Mouse (Mus musculus): ENCODE measurements around the gene Ncln.

Ncln gene

DNA sequence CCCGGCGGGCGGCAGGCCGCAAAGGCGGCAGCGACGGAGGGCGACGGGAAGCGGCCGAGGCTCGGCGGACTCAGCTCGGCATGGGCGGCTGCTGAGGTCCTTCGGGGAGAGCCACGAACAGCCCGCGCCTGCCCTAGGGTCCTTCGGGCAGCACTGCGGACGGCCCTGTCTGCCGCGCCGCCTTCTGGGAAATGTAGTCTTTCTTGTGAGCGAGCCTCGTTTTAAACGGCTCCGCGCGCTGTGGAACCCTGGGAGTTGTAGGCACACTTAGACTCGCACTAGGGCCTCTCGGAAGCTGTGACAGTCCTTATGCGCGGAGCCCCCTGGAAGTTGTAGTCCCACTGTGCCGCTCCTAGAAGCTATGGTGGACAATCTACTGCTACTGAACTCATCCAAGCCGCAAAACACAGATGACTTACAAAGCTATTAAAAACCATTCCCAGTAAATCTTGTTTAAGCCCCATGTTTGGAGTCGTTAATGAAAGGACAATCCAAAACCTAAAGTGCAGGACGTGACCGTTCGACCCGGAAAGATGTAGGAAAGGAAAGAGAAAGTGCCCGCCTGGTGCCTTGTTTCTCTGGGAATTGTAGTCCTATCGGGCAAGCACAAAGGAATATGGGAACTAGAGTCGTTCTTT is at the start of gene Ncln:
TSS of gene Ncln (minus strand) at position 129 of the 638 bp plus-strand sequence.
- DNase-seq, result peak; percentile 96

DNA sequence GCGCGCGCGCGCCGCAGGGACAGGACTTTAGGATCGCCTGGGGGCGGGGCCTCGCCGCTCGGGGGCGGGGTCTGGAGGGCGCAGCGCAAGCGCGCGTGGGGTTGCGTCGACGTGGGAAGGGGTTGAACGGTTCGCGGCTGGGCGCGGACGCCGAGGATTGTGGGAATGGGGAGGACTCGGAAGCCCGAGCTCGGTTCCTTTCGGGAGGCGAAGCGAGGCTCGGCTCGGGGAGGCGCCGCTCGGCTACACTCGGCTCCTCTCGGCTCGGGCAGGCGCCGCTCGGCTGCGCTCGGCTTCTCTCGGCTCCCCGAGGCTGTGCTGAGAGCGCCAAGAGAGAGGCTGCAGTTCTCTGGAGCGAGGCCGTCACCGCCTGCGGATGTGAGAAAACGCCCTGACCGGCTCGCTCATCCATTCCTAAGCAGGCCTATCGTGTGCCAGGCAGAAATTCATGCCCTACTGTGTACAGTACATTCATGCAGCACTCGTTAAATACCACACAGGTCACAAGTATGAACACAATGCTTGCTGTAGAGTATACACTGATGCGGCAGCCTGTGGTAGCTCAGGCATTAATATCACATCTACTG is 49.1 kb upstream of the Ncln start, which contains the start of gene Gna11:
TSS of gene Gna11 (minus strand) at position 30 of the 587 bp plus-strand sequence.
- peak; percentile 100 for DNase-seq

DNA sequence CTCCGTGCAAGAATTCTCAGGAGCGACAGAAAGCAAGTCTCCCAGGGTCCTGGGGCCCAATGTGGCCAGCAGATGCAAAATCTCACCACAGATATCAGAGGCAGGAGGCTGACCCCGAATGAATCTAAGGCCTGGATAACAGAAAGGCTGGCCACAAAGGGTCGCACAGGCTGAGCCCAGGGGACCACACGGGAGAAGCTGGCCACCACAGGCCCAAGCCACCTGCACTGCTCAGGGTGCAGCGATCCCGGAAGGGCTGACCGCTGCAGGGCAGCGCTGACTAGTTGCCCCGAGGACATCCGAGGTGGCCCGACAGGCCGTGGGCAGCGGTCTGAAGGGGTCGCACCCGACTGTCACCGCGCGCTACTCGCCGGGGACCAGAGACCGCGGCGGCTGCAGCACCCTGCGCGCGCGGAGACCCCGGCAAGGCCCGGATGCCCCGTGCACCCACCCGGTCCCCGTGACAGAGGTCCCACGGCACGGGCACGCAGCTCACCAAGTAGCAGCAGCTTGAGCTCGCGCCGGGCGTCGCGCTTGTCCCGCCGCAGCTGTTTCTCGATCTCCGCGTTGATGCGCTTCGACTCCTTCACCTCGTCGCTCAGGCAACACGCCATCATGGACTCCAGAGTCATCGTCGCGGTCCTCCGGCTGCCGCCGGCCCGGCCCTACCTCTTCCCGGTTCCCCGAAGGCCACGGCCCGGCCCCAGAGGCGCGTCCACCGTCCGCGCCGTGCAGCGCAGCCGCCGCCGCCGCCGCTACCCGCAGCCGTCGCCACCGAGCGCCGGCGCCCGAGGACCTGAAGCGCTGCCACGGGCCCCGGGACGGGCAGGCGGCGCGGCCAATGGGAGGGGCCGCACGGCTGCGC is 48.3 kb upstream of the Ncln start:
- DNase-seq, result no peak

DNA sequence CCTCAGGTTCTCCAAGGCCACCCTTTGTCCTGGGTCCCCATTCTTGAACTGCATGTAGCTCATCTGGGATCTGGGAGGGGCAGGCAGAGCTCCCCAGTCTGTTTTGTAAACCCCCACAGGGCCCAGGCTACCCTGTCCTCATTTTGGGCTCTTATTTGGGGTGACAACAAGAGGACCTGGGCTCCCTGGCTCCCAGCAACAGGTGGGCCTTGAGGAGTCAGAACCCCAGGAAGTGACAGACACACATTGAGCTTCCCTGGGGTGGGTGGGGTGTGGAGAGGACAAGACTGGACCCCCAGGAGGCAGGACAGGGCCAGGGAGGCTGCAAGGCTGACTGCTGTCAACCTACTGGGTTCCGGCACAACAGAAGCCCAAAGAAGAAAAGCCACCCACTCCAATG is 47.4 kb upstream of the Ncln start:
- no peak for DNase-seq

DNA sequence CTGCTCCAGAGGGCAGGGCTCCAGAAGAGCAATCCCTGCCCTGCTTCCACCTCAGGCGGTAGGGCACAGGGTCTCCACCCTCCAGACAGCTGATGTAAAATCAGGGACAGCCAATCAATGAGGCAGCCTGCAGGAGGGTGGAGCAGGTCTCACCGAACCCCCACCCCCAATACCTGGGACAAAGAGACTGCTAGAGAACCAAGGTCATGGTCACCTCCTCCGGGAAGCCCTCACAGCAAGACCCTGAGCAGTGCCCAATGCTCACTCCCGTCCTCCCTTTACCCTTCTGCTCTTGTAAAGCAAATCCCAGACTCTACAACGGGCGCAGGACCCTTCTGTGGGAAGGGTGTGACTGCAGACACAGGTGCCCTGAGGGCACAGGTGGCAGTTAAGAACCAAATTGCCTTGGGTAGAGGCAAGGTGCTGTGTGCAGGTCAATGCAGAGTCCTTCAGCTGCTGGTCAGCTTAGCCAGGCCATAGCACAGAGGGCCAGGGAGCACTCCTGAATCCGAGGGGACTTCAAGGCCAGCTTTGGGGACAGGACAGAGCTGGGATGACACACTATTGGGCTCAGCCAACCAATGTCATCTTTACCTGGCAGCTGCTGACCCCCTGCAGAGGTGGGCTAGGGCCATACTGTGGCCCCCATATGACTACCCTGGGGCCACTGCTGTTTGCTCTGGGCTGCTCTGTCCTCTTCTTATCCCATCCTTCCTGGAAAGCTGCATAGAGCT is 46.7 kb upstream of the Ncln start:
- DNase-seq, result no peak

DNA sequence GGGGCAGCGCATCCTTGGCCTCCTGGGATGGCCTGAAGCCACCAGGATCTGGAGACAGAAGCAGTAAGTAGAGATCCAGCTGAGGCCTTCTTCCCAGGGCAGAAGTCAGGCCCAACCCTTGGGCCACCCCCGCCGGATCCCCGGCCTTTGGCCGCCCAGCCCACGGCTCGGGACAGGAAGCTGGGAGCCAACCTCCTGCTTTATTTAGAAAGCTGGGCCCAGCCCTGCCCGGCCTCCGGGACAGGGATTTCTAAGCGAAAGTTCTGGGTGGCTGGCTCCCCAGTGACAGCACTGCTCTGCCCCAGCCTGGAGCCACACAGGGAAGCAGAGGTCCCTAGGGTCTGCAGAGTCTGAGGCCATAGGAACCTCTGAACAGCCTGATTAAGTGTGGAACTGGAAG is 45.6 kb upstream of the Ncln start:
- no peak for DNase-seq

DNA sequence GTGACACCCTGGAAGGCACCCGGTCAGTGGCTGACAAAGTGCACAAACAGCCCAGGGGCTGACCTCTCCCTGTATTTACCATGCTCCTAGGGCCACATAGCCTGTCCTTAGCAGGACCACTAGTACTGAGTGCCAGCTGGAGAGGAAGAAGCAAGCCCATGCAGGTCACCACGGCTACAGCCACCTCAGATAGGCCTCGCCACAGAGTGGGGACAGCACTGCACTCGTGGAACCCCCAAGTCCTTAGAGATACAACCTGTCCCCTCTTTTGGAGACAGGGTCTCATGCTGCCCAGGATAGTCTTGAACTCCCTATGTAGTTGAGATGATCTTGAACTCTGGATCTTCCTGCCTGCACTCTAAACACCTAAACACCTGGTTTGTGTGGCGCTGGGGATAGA is 45.2 kb upstream of the Ncln start:
- no peak for DNase-seq

DNA sequence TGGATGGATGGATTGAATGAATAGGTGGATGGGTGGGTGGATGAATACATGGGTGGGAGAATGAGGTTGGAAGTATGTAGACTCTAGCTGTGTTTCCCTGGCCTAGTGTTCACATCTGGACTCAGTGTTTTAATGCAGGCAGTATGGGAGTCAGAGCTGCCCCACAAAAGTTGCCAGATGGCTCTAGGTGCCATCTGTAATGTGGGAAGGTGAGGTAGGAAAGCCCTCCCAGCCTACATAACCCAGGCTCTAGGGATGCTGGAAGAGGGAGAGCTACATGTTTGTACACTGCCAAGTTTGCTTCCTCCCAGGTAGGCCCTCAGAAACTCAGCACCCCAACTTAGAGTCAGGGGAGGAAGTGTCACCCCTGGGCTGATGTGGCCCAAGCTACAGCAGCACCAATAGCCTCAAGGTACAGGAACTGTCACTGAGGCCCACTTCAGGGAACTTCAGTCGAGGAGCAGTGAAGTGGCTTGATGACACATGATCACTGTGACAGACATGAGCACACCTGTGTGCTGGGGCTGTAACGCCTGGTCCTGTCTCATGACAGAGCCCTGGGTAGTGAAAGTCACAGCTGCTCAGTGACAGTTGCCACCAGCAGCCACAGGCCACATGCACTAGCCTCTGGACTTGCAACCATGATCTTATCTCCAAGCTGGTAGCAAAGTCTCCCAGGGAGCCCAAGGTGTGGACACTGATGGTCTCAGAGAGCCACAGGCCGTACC is 42.3 kb upstream of the Ncln start:
- no peak for DNase-seq

DNA sequence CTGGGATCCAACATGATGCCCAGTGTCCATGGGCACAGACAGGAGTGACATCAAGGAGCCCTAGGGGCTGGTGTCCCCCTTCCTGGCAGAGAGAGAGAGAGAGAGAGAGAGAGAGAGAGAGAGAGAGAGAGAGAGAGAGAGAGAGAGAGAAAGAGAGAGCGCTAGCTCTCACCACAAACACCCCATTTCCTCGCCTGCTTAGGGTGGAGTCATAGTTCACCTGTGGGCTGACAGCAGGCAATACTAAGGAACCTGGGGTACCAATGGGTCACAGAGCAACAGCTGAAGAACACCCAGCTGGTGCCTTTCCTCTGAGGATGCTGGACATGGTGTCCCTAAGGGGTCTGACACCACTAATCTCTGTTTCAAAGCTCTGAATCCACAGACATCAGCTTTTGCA is 41.2 kb upstream of the Ncln start:
- no peak for DNase-seq

DNA sequence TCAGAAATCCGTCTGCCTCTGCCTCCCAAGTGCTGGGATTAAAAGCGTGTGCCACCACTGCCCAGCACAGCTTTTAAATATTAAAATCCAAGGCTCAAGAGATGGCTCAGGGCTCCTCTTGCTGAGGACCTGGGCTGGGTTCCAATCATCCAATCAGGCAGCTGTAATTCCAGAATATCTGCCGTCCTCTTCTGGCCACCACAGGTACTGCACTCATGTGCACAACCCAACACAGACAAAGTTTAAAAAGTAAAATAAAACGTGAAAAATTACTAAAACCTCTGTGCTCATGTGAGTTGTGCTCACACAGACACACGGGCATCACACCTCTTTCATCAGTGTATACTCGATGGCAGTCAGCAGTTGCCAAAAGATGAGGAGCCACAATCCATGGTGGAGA is 40.5 kb upstream of the Ncln start:
- DNase-seq, result no peak

DNA sequence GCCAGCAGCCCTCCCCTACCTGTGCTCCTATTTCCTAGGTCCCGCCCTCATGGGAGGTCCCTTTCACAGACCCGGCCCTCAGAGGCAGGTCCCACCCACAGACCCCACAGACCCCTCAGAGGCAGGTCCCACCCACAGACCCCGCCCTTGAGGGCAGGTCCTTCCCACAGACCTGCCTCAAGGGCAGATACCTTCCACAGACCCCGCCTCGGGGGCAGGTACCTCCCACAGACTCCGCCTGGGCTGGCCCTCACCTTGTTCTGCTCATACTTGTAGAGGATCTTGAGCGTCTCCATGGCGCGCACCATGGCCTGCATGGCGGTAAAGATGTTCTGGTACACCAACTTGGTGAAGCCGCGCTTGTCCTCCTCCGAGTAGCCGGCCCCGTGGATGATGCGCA is 38.6 kb upstream of the Ncln start:
- no peak for DNase-seq

DNA sequence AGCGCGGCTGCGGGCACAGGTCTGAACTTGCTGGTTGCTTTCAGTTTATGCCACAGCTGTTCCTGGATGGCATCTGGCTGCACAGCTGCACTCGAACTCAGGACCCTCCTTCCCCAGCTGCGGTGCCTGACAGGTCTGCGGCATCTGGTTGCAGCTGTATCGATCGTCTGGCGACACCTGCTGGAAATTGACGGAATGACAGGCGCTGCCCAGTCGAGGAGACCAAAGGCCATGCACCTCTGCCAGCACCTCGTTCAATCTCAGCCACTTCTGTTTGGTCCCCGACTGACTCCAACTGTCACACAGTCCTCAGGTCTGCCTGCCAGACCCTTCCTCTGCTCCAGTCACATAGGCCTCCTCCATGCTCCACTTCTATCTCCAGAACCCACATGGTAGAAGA is 30.6 kb upstream of the Ncln start:
- peak; percentile 72 for DNase-seq

DNA sequence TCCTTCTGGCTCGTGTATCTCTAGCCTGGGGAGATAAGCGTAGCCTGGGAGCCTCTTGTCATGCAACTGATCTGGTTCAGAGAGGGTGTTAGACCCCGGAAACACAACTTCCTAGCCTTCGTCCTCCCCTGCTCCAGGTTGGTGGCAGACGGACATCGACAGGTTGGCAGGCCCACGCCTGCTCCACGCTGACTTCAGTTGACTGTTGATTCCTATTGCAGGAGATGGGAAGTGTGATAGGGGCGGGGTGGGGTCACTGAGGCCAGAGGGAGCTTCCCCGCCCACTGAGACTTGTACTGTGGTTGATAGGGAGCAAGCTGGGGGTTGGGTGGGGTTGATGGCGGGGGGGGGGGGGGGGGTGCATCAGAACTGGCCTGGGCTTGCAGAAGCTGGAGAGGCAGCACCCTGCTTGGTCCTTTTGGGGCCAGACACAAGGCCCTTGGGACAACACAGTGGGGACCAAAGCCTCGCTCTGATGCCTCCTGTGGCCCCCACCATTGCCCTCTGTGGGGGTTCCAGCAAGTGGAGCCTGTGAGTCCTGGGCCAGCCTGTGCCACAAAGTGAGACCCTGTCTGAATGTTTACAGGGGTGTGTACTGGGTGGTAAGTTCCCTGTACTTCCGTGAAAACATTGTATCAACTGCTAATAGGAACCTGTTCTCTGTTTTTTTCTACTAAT is 29.0 kb upstream of the Ncln start:
- no peak for DNase-seq

DNA sequence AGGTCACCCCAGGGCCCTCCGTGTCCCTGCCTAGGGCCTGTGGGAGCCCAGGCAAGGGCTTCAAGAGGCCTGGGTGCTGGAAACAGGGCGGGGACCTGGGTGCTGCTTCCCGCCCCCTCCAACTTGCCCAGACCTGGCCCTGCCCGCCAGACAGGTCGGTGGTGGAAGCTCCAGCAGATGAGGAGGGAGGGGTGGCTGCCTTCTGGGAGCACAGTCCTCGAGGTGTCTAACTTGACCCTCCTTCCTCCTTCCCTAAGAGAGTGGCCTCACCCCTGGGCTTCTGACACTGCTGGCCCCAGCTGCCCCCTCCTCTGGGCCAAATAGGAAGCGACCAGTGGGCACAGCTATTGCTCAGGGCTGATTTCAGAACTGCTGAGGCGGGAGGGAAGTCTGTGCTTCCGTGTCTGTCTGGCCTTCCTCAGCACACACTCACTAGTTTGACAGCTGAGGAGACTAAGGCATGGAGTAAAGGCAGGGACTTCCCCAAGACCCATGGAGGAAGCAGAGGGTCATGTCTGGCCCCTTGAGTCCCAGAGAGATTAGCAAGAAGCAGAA is 27.9 kb upstream of the Ncln start, which contains the start of gene Gna15:
TSS of gene Gna15 (minus strand) at position 175 of the 555 bp plus-strand sequence.
- no peak for DNase-seq

DNA sequence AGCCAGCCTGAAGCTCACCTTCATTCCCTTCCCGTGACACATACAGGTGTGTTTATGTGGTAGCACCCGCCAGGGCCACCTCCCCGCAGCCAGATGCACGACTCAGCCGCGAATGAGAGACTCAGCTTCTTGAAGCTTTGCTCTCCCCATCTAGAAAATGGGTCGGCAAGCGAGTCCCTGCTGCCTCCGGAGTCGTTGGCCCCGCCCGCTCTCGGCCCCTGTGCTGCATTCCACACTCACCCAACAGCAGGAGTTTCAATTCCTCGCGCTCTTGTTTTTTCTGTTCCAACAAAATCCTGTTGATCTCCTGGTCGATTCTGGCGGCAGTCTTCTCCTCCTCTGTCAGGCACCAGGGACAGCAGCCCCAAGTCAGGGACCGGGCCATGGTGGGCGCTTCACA is 27.4 kb upstream of the Ncln start:
- DNase-seq, result no peak

DNA sequence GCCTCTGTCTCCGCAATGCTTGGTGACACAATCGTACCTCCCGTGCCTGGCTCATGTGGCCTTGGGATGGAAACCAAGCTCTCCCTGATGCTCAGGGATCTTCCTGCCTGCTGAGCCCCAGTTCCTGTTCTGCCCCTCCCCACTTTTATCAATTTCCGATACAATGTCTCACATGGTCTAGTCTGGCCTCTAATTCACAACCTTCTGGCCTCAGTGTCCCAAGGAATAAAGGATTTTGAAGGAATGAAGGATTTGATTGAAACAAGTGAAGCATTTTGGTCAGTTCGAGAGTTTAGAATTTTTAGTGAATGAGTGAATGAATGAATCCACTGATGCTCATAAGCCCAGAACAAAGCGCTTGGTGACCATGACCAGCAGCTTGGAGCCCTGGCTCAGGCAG is 26.9 kb upstream of the Ncln start:
- no peak for DNase-seq

DNA sequence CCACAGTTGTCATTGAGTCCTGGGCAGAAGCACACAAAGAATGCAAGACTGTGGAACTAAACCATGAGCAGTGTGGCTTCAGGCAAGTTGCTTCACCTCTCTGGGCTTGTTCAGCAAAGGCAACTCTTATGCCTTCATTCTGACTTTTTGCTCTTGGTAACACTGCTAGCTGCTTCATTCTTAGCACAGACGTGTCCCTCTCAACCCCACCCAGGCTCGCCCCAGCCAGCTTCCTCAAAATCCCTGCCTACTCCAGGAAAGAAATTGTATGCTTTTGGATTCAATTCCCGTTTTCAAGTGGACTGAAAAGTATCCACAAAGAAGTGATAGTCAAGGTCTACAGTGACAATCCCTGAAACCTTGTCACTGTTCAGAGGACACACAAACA is 23.8 kb upstream of the Ncln start:
- DNase-seq, result no peak

DNA sequence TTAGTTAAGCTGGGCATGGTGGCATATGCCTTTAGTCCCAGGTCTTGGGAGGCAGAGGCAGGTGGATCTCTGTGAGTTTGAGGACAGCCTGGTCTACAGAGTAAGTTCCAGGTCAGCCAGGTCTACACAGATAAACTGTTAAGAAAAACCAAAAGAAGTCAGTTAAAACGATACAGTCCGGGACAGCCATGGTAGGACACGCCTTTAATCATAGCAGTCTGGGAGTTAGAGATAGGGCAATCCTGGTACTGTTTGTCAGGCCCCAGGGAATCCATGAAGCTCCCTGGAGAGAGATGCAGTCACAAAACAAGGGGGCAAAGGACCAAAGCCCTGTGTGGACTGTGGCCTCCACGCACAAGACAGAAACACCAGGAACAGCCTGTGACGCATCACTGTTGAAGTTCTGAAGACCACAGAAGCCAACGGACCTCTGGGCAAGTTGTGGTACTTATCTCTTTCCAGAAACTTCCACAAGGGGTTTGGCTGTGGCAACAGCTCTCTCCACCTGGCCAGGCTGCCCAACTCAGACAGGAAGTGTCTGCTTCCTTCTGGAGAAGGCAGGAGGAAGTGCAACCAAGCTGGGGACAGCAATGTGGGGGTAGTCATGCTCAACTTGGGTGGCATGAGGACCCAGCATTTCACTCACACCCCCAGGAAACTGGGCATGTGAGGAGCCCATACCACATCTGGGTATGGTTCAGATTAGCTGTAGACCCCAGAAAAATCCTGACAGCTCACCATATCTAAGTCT is 23.2 kb upstream of the Ncln start:
- no peak for DNase-seq

DNA sequence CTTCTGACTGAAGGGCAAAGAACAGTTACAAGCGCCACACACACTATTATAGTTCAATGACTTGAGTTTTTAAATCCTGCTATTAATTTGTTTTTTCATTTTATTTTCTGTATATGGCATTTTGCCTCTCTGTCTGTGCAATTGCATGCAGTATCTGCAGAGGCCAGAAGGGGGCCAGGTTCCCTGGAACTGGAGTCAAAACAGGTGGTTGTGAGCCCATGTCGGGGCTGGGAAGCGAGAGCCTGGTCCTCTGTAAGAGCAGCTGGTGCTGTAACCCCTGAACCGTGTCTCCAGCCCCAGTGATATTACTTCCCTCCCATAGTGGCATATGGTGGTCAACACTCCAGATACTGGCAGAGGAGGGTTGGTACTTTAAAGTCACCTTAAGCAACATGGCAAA is 22.4 kb upstream of the Ncln start:
- DNase-seq, result peak; percentile 70

DNA sequence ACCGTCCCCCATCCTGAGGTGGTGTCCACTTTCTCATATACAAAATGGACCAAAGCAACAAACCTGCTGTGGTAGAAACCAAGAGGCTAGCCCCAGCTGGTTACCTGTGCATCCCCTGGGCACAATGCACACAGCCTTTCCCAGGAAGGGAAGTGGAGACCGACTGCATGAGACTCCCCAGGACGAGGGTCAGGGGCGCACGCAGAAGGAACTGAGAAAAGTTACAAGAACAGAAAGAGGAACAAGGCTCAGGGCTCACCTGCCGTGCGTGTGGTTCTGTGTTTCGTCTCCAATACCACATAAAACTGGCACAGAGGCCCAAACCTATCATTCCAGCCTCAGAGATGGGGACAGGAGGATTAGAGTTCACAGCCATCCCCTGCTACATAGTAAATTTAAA is 21.0 kb upstream of the Ncln start:
- no peak for DNase-seq

DNA sequence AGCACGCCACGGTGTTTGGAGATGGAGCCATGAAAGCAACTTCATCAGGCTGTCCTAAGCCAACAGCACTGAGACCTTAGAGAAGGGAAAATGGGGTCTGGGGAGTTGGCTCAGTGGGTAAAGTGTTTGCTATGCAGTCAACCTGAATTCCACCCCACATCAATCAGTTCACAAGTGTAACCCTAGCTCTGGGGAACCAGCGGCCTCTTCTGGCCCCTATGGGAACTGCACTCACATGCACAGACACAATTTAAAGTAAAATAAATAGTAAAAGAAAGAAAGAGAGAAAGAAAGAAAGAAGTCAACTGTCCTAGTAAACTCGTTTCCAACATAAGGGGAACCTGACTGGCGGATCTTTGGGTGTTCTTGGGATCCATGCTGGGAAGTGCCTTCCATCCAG is 17.6 kb upstream of the Ncln start:
- no peak for DNase-seq
